Mouse (Mus musculus) liver (tissue): ENCODE data around the gene Nedd9.
A peak's percentile ranks its signal among the peaks of the same experiment; 100 is the strongest.
"Not testable (repeated sequence)": the region's sequence is repeated elsewhere in the genome, so short reads cannot be mapped to it uniquely, and the experiment has no call there.

Experiments
- DNase-seq: peaks from one replicate; pipeline ENCODE4 v3.0.0-alpha.2; 2020; ENCODE audit warnings: mixed read lengths

The Nedd9 gene

DNA sequence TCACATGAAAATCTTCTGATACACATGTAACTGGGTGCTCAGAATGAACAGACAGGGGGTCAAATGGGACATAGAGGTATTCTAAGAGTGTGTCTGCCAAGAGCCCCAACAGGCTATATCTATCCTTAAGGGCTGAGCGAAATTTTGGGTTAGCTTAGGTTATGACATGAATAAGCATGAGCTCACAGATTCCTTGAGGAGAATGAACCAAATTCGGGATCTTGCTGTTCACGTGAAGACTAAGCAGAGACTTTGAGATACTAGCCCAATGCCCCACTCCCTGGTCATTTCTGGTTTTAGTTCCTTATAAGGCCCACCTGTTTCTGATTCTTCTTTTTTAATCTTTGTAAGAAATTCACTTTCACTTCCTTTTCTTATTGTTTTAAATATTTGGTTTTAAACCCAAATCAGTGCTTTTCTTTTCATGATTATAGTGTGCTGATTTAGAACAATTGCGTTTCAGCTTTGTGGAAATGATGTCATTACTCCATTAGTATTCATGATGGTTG is 195.6 kb downstream of the Nedd9 start:
- DNase-seq, result no peak

DNA sequence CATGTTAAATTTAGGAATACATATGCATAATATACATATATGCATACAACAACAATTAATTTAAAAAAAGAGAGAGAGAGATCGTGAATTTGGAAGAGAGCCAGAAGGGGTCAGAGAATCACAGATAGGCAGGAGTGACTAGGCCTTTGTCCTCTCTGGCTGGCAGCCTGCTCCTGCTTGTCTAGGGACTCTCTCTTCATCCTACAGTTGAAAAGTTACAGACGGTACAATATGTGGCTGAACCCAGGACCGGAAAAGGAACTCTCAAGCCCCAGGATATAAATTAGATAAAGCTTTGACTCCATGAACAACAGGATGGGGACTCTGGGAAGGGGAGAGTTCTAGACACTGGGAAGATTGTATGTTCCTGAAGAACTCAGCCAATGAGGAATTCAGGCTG is 200.9 kb downstream of the Nedd9 start:
- DNase-seq, result no peak

DNA sequence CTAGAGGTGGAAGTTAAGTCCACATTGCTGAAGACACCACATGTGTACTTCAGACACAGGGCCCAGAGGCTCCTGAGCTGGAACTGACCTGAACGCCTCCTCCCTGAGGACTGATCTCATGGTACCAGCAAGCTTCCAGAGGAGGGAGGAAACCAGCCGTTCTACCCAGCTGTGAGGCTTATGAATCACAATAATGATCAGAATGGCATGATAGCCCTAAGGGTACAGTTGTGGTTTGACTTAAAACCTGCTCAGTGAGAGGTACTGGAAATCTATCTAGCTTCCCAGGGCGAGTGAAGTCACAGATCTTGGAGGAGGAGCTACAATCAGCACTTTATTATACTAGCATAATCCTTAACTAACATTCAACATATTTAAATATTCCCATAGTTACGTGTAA is 201.7 kb downstream of the Nedd9 start:
- no peak for DNase-seq

DNA sequence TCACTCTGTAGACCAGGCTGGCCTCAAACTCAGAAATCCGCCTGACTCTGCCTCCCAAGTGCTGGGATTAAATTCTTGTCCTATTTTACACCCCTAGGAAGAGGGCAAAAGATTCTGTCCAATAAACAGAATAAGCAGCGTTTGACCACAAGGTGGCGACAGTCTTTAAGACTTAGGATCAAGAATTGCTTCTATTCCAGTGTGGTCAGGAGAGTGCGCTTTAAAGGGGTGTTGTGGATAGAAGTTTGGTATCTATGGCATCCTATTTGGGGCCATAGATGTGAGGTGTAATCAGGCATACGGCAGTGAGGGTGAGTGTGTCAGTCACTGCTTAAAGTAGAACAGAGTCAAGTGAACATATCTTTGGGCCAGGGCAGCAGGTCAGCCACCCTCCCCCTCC is 203.9 kb downstream of the Nedd9 start:
- peak; percentile 59 for DNase-seq

DNA sequence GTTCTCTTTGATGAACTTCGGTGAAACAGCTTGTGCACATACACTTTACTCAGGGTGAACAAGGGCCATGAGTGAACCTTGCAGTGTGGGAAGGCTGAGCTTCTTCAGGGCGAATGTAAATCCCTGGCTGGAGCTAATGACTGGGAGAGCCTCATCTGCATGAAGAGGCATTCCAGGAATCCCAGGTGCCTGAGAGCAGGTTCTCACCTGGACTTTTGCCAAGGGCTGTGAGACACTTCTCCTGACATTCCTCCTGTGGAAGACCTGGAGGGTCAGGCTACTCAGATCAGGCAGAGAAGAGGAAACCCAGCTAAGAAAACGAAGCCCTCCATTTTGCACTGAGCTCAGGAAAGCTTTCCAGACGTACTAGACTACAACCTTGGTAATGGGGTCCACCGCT is 206.5 kb downstream of the Nedd9 start:
- DNase-seq, result no peak

DNA sequence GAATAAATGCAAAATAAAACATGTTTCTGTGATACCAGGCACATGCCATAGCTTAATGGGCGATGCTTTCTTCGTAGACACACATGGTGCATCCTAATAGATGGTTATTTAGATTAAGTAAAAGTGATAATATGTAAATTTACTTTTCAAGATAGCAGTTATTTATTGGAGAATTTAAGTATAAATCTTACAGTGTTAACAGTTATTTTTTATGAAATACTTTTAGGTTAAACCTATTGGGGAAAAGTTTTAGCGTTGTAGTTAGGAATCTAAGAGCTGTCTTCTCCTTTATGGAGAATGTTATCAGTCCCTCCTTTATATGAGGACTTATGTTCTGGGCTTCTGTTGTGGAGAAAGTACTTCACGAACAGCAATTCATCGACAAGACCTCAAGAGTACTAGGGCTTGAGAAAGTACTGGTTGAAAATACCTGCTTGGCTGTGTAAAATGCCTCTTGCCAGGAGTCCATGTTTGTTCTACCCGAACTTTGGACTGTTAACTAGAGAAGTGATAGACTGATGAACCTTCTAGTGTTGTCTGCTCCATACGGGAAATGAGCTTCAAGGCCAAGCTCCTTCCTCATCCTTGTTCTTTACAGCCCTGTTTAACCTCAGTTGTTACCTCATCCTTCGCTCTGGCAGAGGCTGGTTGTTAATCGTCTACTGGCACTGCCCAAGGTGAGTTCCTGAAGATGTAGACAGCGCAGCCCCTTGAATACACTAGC is 213.1 kb downstream of the Nedd9 start, which contains the start of gene Gm17364:
Gene Gm17364, minus strand, starts transcription at position 51 of the 724 bp plus-strand sequence.
- no peak for DNase-seq

DNA sequence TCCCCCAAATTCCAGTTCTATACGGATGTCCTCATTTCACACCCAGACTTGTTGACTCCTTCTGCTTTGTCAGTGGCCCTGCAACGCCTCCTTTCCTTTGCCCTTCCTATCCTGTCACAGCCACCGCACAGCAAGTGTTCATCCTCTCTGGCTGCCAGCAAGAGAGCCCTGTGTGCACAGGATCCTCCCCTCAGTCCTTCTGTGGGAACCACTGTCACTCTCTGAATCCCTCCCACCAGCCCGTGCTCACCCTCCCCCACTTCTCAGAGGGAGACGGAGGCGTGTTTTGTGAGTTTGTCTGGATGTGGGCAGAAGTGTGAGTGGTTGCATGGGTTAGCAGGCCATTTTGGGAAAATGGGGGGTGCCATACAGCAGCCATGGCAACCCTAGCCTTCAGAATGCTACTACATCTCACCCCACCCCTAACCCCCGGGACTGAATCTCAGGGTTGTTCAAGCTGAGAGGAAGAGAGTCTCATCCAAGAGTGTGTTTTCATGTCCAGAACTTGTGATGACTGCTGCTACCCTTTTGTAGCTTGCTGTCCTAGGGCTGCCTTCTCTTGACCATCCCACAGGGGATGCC is 219.2 kb downstream of the Nedd9 start:
- peak; percentile 6 for DNase-seq

DNA sequence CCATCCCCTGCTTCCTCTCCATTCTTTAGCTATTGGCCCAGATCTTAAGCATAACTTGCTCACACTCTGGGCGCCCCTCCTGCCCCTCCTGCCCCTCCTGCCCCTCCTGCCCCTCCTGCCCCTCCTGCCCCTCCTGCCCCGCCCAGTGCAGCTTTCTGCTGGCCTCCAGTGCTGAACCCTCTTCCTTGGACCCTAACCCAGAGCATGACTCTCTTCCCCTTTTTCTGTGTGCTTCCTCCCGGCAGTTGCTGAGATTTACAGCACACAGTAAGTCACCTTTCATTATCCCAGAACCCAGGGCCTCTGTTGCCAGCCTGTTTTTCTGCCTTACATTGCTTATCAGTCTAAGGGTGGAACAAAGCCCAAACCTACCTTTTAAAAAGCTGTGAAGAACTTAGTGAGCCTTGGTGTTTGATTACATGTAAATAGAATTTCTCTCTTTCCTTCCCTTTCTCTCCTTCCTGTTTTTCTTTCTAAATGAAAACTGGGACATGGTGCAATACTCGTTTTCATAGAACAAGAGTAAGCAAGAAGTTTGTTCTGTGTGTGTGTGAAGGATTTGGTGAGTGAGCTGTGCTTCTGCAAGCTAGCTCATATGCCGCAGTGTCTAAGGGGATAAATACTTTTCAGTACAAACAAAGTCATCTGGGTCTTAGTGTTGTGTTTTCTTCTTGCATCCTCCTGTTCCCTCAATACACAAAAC is 223.7 kb downstream of the Nedd9 start:
- DNase-seq, result no peak

DNA sequence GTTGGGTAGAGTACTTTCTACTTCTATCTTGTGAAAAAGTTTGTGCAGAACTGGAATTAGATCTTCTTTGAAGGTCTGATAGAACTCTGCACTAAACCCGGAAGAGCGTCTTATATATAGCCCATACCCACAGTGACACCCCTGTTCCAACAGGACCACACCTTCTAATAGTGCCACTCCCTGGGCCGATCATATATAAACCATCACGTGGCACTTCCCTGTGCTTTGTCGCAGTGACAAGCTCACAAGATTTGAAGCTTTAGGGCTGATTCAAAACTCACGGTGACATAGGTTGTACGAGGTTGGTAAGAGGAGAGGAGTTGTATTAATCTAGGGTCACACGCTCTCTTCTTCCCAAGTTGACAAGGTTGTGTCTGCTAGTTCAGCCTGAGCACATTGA is 225.5 kb downstream of the Nedd9 start:
- not testable (repeated sequence) for DNase-seq
